Mouse (Mus musculus): ENCODE results near the gene Tmem266.

Tmem266 gene

DNA sequence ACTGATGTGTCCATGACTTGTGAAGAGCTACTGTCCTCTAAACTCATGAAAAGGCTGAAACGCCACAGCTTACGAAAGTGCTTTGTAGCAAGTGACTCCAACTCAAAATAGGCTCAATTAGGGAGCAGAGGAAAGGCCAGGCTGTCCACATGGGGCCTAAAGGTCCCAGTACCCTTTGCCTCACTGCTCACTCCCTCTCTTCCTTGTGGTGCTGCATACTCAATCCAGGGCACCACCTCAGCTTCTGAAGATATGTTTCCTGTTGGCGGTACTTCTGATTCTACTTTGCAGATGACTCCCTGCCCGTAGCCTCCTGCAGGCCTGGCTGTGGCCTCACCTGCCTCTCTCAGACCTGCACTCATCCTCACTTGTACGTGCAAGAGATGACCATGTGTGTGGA, 126.7 kb downstream of the Tmem266 start:
- DNase-seq (ENCODE audit: low spot score) = no peak

DNA sequence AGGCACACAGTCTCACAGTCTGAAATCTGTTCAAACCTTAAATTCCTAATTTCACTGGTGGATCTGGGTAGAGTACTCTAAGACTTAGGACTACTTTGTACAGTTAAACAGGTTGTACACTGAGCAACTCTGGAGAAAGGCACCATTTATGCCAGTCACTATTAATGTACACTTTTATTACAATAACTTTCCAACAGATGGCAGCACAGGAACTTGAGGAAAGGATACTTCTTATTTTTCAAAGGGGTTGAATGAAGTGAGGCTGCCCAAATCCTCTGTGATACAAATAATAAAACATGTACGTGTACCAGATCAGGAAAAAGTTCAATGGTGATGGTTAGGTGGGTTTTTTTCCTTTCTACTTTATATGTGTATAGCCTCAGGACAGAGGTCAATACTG, 141.7 kb downstream of the Tmem266 start:
- DNase-seq (ENCODE audit: low spot score) = no peak

DNA sequence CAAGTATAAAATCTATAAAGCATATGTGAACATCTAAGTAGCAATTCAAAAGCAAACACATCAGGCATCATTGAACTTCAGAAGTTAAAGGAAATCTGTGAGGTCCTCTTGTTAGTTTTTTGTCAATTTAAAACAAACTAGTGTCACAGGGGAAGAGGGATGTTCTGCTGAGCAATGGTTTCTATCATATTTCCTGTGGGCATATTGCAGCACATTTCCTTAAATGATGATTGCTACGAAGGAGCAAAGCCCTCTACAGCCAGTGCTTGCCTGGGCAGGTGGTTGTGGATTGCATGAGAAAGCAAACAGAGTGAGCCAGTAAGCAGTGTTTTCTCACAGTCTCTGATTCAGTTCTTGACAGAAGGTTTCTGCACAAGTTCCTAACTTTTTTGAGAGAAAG, 149.4 kb downstream of the Tmem266 start:
- no peak for DNase-seq (ENCODE audit: low spot score)

DNA sequence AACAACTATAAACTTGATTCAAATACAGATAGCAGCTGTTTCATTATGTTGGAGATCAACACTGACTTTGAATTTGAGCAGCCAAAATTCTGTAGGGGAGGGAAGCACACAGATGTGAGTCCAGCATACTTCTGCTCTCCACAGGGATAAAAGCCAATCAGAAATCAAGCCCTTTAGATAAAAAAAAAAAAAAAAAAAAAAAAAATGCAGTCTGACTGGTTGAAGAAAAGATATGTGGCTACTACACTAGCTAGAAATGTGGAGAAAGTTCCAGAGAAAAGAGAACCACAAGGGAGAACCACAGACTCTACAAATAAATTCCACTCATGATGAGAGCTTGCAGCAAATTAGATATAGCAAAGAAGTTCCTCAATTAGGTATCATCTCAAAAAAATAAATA, 152.0 kb downstream of the Tmem266 start:
- DNase-seq (ENCODE audit: low spot score) = no peak

DNA sequence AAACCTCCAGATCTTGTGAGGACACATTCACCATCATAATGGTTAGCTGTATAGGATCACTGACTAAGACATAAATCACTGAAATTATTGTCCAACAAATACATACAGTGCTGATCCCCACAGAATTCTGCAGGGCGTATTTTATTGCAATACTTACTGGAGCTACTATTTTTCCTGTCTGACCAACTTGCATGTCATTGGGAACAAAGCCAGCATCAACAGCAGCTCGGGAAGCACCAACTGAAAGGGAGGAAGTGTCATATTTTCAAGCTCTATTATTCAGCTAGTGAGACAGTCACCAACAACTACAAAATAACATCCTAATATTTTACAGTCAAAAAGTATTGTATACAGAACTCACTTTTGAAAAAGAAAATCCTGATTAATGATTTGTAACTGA, 155.4 kb downstream of the Tmem266 start:
- no peak for DNase-seq (ENCODE audit: low spot score)

Measured in ovary, postnatal 10 days (tissue).